Mouse (Mus musculus) midbrain, embryonic 15.5 days (tissue): Measurements from ENCODE around the gene Serinc5. TPM values are rescaled to one million over a fixed set of nuclear protein-coding genes. Genes with fewer than 3 reads are reported as not detected.

Experiments used
- ATAC-seq: fragments of 200-750 bp; cut with Nextera tagmentation; replicated peaks from 2 replicates; pipeline ENCODE4 v1.8.0; 2017; ENCODE audit warnings: moderate TSS enrichment
- H3K27ac ChIP-seq: fragments of 300-500 bp; sonication (generic); 2 replicates; pipeline ENCODE4 v1.5.1; 2015; ENCODE audit warnings: mild to moderate bottlenecking, inconsistent platforms
- H3K27me3 ChIP-seq: fragments of 300-500 bp; sonication (generic); replicated peaks from 2 replicates; pipeline ENCODE4 v1.6.1; 2015; ENCODE audit warnings: inconsistent platforms
- H3K36me3 ChIP-seq: fragments of 300-500 bp; sonication (generic); replicated peaks from 2 replicates; pipeline ENCODE4 v1.6.1; 2015; ENCODE audit warnings: inconsistent platforms
- H3K4me1 ChIP-seq: fragments of 300-500 bp; sonication (generic); 2 replicates; pipeline ENCODE4 v1.6.1; 2015; ENCODE audit warnings: inconsistent platforms
- H3K4me2 ChIP-seq: fragments of 300-500 bp; sonication (generic); 2 replicates; pipeline ENCODE4 v1.6.1; 2015; ENCODE audit warnings: inconsistent platforms, mild to moderate bottlenecking, moderate library complexity
- H3K4me3 ChIP-seq: fragments of 300-500 bp; sonication (generic); 2 replicates; pipeline ENCODE4 v1.5.1; 2015; ENCODE audit warnings: mild to moderate bottlenecking, inconsistent platforms
- H3K9ac ChIP-seq: fragments of 300-500 bp; sonication (generic); 2 replicates; pipeline ENCODE4 v1.6.1; 2015; ENCODE audit warnings: mild to moderate bottlenecking, inconsistent platforms
- H3K9me3 ChIP-seq: fragments of 300-500 bp; sonication (generic); 2 replicates; pipeline ENCODE4 v1.6.1; 2016; ENCODE audit warnings: inconsistent platforms
- WGBS: fragments of 180-500 bp; shearing (Covaris S2); methylation state at CpG from one replicate; pipeline ENCODE4 v1.1.7; 2015; ENCODE audit warnings: mixed read lengths; 5-methylcytosine and 5-hydroxymethylcytosine counted together
- polyA plus RNA-seq: library from polyadenylated mRNA; unstranded; fragments of >200 nt; fragmentation: Nextera tagmentation; extraction: Ambion mirVana; gene quantifications from 2 replicates; pipeline ENCODE4 v1.2.1, GENCODE M21; 2015

The Serinc5 gene
- polyA plus RNA-seq, 1 experiment from 2014 or later: 18.6 TPM

DNA sequence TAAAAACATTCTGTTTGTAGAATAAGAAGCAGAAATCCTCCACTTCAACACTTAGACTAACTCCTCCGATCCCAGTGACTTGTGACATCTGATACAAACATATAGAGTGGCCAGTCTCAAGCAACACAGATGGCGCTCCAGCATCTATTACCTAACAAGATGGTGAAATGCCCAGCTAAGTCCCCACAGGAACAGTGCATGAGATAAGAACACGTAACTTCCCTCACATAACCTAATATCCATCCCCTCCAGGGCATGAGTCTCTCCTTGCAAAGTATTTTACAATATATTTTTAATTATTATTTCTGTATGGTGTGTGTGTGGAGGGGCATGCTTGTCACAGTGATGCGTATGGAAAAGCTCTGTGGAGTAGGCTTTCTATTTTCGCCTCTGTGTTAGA lies 15.8 kb downstream of the Serinc5 start:
- WGBS: 95% methylated on average over 5 of the region's 5 CpGs
- H3K36me3 ChIP-seq: 0 out of 2 replicates have a peak, but pooled peaks cover 2% of the 10 kb centered on the region
- no peak overlapping the region for H3K27ac ChIP-seq
- H3K27me3 ChIP-seq: no peaks in the 10 kb centered on the region
- ATAC-seq: no peak
- no peak overlapping the region for H3K4me3 ChIP-seq
- H3K9ac ChIP-seq: no peak overlapping the region
- no peaks in the 10 kb centered on the region for H3K4me1 ChIP-seq
- no peaks in the 10 kb centered on the region for H3K9me3 ChIP-seq
- no peak overlapping the region for H3K4me2 ChIP-seq

DNA sequence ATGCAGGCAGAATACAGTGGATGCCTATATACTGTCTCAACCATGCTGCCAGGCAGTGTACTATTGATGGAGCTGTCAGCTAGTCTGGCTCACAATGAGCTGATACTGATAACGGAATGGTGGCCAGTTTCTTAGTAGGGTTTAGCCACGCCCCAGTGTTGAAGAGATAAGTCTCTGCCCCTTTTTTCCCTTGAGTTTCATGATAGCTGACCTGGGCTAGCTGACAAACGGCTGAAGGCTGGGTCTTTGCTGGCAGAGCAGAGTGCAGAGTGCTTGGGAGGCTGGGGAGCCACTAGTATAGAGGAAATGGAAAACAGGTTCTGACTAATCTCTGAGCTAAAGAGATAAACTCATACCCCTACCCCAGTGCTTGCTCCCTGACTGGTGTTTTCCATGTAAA lies 18.6 kb downstream of the Serinc5 start:
- 0 out of 2 replicates have a peak, but pooled peaks cover 2% of the 10 kb centered on the region for H3K36me3 ChIP-seq
- no peak for ATAC-seq
- WGBS: 89% methylated on average over 3 of the region's 3 CpGs
- H3K9me3 ChIP-seq: no peaks in the 10 kb centered on the region
- no peak overlapping the region for H3K4me2 ChIP-seq
- no peak overlapping the region for H3K4me3 ChIP-seq
- H3K27me3 ChIP-seq: no peaks in the 10 kb centered on the region
- no peak overlapping the region for H3K27ac ChIP-seq
- H3K9ac ChIP-seq: no peak overlapping the region
- H3K4me1 ChIP-seq: peaks cover 7% of the 10 kb centered on the region

DNA sequence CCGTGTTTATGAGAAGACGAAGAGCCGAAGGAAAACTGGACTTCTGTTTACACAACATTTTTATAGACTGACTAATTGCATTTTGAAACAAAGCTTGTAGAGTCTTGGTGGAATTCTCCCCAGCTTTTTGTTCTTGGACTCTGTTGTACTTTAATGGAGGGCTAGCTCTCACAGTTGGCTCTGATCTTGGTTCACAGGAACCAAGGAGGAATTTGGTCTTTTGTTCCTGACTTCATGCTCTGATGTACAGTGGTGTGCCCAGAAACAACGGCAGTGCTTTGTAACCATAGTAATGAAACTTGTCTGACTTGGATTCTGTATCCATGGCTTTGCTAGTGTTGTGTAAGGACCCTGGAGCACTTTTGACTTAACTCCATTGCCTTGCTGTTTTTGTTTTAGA lies 20.6 kb downstream of the Serinc5 start:
- Histone ChIP-seq H3K9me3 (no peaks in the 10 kb centered on the region), H3K9ac (no peak overlapping the region), H3K36me3 (no peaks in the 10 kb centered on the region), H3K4me1 (peaks cover 9% of the 10 kb centered on the region), H3K27ac (no peak overlapping the region), H3K4me3 (no peak overlapping the region), H3K4me2 (no peak overlapping the region), H3K27me3 (no peaks in the 10 kb centered on the region)
- no peak for ATAC-seq
- WGBS: 67% methylated on average over 4 of the region's 4 CpGs

DNA sequence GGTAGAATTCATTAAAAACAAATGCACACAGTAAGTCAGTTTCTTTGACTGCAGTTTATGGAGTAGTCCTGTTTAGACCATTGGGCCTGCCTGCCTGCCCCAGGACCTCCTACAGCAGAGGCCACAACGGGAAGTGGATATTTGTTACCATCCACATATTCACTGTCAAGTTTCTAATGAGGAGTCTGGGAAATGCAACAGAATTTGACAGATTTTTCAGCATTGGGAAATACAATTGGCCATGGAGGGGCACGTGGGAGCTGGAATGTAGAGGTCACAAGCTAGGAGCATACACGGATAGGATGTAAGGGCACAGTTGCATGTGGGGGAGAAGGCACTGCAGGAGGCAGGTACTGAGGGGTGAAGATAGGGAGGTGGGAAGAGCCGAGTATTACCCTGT lies 21.7 kb downstream of the Serinc5 start:
- no peak overlapping the region for H3K9ac ChIP-seq
- H3K4me1 ChIP-seq: peaks cover 18% of the 10 kb centered on the region
- 50% methylated on average over 4 of the region's 4 CpGs for WGBS
- no peak overlapping the region for H3K4me2 ChIP-seq
- H3K9me3 ChIP-seq: no peaks in the 10 kb centered on the region
- H3K27ac ChIP-seq: no peak overlapping the region
- H3K27me3 ChIP-seq: no peaks in the 10 kb centered on the region
- no peak for ATAC-seq
- no peak overlapping the region for H3K4me3 ChIP-seq
- no peaks in the 10 kb centered on the region for H3K36me3 ChIP-seq

DNA sequence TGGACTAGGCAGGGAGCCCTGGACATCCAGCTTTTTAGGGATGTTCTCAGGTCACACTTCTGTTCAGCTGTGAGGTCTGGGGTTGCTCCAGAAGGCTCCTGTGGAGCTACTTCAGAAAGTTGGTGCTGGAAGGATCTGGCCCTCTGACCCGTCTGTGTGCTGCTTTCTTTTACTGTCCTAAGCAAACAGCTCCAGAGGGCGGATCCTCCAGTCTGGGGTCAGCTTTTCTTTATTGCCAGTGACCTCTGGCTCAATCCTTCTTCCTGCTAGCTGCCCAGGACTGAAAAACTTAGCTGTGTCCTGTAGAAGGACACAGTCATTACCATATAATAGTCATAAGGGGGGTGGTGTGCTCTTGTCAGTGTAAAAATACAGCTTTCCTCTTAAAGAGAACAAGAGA lies 24.1 kb downstream of the Serinc5 start:
- Histone ChIP-seq H3K4me3 (no peak overlapping the region), H3K9me3 (no peaks in the 10 kb centered on the region), H3K4me2 (no peak overlapping the region), H3K9ac (no peak overlapping the region), H3K36me3 (no peaks in the 10 kb centered on the region), H3K4me1 (peaks cover 18% of the 10 kb centered on the region), H3K27ac (no peak overlapping the region), H3K27me3 (no peaks in the 10 kb centered on the region)
- 36% methylated on average over 2 of the region's 2 CpGs for WGBS
- no peak for ATAC-seq

DNA sequence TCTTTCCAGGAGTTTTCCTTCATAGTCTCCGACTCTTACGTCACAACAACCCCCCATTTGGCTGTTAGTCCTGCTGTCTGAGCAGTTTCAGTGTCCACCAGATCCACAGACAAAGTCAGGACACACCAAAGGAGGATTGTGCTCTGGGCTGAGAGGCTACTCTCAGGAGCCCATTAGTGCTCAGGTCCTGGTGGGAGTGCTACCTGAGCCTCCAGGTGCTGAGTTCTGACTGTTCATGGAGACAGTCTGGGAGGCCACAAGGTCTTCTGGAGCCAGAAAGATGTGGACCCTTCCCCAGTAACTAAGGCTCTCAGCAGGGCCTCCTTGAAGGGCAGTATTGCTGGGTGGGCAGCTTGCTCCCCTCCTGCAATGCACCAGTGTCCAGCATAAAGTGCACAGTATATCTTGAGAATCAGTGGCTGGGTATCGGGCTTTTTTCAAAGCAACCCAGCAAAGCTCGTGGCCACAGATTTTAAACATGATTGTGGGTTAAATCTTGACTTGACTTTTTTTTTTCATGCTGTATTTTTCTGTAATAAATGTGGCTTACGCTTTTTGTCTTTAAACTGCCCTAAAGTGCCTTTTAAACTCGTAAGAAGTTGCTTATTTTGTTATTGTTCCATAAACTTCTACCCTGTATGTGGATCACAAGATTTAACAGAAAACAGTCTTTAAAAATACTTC lies 25.5 kb downstream of the Serinc5 start:
- no peaks in the 10 kb centered on the region for H3K27me3 ChIP-seq
- WGBS: 69% methylated on average over 6 of the region's 6 CpGs
- no peak overlapping the region for H3K9ac ChIP-seq
- H3K4me2 ChIP-seq: no peak overlapping the region
- no peak for ATAC-seq
- no peak overlapping the region for H3K27ac ChIP-seq
- no peaks in the 10 kb centered on the region for H3K9me3 ChIP-seq
- peaks cover 18% of the 10 kb centered on the region for H3K4me1 ChIP-seq
- H3K4me3 ChIP-seq: no peak overlapping the region
- no peaks in the 10 kb centered on the region for H3K36me3 ChIP-seq

DNA sequence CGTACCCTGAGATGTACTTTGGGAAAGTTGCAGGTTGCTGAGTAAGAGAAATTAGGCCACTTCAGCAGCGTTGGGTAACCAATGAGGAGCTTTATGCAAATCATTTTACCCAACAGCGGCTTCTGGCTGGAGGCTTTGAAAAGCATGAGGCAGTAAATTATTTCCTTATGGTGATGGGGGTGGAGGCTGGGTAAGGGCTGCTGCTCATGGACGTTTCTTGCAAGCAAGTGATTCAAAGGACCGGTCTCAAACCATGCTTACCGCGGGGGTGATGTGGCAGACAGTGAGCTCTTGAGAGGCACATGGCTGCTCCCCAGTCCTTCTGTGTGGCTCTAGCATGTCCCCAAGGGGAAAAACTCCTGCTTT lies 26.0 kb downstream of the Serinc5 start:
- Histone ChIP-seq H3K27me3 (no peaks in the 10 kb centered on the region), H3K4me3 (no peak overlapping the region), H3K27ac (no peak overlapping the region), H3K36me3 (no peaks in the 10 kb centered on the region), H3K9me3 (no peaks in the 10 kb centered on the region), H3K4me1 (peaks cover 18% of the 10 kb centered on the region), H3K4me2 (peak overlapping the region; percentile 33), H3K9ac (no peak overlapping the region)
- ATAC-seq: peak; percentile 64
- 3% methylated on average over 7 of the region's 7 CpGs for WGBS

DNA sequence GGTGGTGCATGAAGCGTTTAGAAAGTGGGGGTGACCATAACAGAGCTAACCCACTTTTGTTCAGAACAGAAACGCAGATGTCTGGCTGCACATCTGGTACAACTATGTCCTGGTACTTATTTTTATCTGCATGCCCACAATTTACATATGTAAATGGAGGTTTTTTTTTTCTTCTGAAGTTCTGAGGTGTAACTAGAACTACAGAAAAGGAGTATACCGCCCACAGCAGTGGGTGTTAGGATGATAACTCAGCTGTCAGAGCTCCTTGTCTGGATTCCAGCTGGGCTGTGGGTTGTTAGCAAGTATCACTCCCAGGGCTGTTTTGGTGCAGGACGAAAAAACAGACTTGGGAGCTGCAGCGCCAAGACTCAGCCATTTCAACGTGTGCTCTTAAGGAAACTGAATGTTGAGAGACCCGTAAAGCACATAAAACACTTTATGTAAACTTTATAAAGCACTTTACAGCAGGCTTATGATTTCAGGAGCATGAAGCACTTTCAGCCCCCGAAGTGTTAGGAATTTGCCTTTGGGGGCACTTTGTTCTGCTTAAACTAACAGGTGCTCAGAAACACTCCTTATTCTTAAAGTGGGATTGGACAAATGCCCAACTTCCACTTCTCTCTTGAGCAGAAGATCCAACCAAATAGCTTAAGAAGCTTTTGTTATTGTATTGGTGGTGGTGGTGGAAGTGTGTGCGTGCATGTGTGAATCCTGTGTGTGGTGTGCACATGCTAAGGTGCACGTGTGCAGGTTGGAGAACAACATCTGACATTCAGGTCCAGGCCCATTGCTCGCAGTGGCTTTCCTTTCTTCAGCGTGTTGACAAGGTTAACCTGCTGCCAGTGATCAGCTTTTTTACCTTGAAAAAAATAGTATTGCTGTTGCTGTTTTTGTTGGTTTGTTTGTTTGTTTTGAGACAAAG lies 28.5 kb downstream of the Serinc5 start:
- ATAC-seq: no peak
- Histone ChIP-seq H3K9me3 (no peaks in the 10 kb centered on the region), H3K36me3 (no peaks in the 10 kb centered on the region), H3K4me2 (no peak overlapping the region), H3K4me1 (peaks cover 11% of the 10 kb centered on the region), H3K9ac (no peak overlapping the region), H3K27ac (no peak overlapping the region), H3K27me3 (no peaks in the 10 kb centered on the region), H3K4me3 (no peak overlapping the region)
- WGBS: 82% methylated on average over 12 of the region's 12 CpGs

DNA sequence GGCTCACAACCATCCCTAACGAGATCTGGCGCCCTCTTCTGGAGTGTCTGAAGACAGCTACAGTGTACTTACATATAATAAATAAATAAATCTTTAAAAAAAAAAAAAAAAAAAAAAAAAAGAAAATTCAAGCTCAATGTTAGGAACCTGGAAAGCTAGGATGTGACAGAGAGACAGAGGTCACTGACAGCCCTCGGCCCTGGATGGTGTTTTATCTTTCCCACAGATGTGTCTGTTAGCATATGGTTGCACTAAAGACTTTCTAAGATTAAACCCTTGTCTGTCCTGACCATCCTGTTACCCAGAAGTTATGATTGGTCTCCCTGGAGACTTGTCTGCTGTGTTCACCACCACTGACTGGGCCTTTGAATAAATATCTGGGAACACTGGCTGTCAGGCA lies 33.3 kb downstream of the Serinc5 start:
- Histone ChIP-seq H3K4me2 (no peak overlapping the region), H3K27ac (no peak overlapping the region), H3K36me3 (no peaks in the 10 kb centered on the region), H3K27me3 (no peaks in the 10 kb centered on the region), H3K4me1 (peaks cover 4% of the 10 kb centered on the region; the same call in 1 of the 2 replicates), H3K4me3 (no peak overlapping the region), H3K9me3 (no peaks in the 10 kb centered on the region), H3K9ac (no peak overlapping the region)
- no peak for ATAC-seq
- 87% methylated on average over 3 of the region's 3 CpGs for WGBS

DNA sequence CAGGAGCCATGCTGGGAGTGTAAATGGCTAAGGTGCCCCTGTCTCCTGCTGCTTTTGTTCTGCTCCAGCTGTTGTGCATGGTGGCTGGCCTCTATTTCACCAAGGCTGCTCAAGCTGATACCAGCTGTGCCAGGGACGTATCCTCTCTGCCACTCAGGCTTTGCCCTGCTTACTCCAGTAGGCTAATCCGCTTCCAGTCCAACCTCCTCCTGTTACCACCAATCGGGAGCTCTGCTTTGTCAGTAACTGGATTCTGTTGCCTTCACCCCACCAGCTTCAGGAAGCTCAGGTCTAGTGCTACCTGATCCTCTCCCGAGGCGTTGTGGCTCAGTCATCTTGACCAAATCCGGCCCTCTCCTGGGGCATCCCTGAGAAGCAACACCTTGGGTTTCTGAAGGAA lies 33.9 kb downstream of the Serinc5 start:
- no peak overlapping the region for H3K27ac ChIP-seq
- H3K4me1 ChIP-seq: peaks cover 4% of the 10 kb centered on the region; the same call in 1 of the 2 replicates
- H3K36me3 ChIP-seq: no peaks in the 10 kb centered on the region
- H3K4me2 ChIP-seq: no peak overlapping the region
- ATAC-seq: no peak
- no peak overlapping the region for H3K4me3 ChIP-seq
- no peak overlapping the region for H3K9ac ChIP-seq
- no peaks in the 10 kb centered on the region for H3K27me3 ChIP-seq
- 63% methylated on average over 6 of the region's 6 CpGs for WGBS
- no peaks in the 10 kb centered on the region for H3K9me3 ChIP-seq

DNA sequence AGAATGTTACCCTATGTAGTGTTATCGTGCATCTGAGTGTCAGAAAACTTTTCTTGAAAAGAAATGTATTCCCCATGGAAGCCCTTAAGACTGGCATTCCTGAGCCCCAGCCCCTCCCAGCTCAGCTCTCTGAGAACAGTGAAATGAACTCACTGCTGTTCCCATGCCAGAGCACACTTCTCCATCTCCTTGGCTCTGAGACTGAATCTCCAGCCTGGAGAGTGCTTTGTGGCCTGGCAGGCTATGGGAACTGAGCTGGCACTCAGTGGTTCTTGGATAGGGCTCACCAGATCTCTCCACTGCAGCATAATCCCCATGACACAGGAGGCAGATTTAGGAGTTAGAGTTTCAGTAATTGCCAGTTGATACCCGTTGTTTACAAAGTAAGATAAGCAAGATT lies 36.8 kb downstream of the Serinc5 start:
- H3K4me3 ChIP-seq: no peak overlapping the region
- ATAC-seq: peak; percentile 50; the same call in 1 of the 2 replicates
- 72% methylated on average over 2 of the region's 2 CpGs for WGBS

DNA sequence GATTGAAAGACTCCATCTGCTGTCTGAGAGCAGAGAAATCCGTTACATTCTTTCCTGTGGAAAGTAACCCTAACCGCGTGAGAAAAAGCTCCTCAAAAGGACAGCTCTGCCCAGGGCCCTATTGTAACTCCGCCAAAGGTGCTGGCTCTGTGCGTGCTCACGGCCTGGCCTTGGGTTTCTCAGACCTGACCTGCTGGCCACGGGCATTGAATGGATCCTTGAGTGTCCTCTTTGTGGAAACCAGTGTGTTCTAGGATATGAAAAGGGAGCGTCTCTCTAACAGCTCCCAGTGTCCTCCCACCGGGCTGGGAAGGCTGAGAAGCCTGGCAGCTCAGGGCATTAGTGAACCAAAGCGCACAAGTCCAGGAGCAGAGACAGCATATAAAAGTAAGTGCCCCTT lies 38.2 kb downstream of the Serinc5 start:
- H3K9me3 ChIP-seq: no peaks in the 10 kb centered on the region
- H3K27me3 ChIP-seq: no peaks in the 10 kb centered on the region
- no peak overlapping the region for H3K4me3 ChIP-seq
- H3K9ac ChIP-seq: no peak overlapping the region
- peaks cover 4% of the 10 kb centered on the region; the same call in 1 of the 2 replicates for H3K4me1 ChIP-seq
- WGBS: 82% methylated on average over 10 of the region's 10 CpGs
- H3K4me2 ChIP-seq: no peak overlapping the region
- H3K36me3 ChIP-seq: no peaks in the 10 kb centered on the region
- no peak overlapping the region for H3K27ac ChIP-seq
- no peak for ATAC-seq

More for the DNA sequence above, 36.8 kb downstream of the Serinc5 start:
- Histone ChIP-seq H3K36me3 (no peaks in the 10 kb centered on the region), H3K4me1 (peaks cover 4% of the 10 kb centered on the region; the same call in 1 of the 2 replicates), H3K9ac (no peak overlapping the region), H3K27me3 (no peaks in the 10 kb centered on the region), H3K9me3 (no peaks in the 10 kb centered on the region), H3K27ac (no peak overlapping the region), H3K4me2 (no peak overlapping the region)
